Mouse (Mus musculus) B cell, adult 2 months (primary cell): ENCODE data around the gene Pla2g16.

Experiments
- DNase-seq, 2 experiments: peaks; one replicate each; pipeline ENCODE4 v3.0.0; 2022

Pla2g16 gene

GRCm38 (mm10) chr19:7566826-7567225 is 9.6 kb downstream of the Pla2g16 start:
- no peak for DNase-seq

- no peak for DNase-seq
Measured at GRCm38 (mm10) chr19:7568364-7568763, 11.1 kb downstream of the Pla2g16 start.

GRCm38 (mm10) chr19:7569650-7570049 is 12.4 kb downstream of the Pla2g16 start:
- no peak for DNase-seq

- DNase-seq = no peak
Measured at GRCm38 (mm10) chr19:7576180-7576579, 18.9 kb downstream of the Pla2g16 start.

- no peak for DNase-seq
Measured at GRCm38 (mm10) chr19:7577710-7578109, 20.5 kb downstream of the Pla2g16 start.

GRCm38 (mm10) chr19:7581042-7581441 is 23.8 kb downstream of the Pla2g16 start:
- no peak for DNase-seq

GRCm38 (mm10) chr19:7583101-7583500 is 25.8 kb downstream of the Pla2g16 start:
- no peak for DNase-seq

GRCm38 (mm10) chr19:7583599-7583998 is 26.3 kb downstream of the Pla2g16 start:
- no peak for DNase-seq

GRCm38 (mm10) chr19:7585279-7585678 is 28.0 kb downstream of the Pla2g16 start:
- no peak for DNase-seq

GRCm38 (mm10) chr19:7585764-7586163 is 28.5 kb downstream of the Pla2g16 start:
- no peak for DNase-seq

- DNase-seq = no peak
Measured at GRCm38 (mm10) chr19:7590795-7591194, 33.5 kb downstream of the Pla2g16 start.

GRCm38 (mm10) chr19:7592018-7592417 is 34.8 kb downstream of the Pla2g16 start:
- DNase-seq = no peak

- DNase-seq = no peak
Measured at GRCm38 (mm10) chr19:7595534-7595933, 38.3 kb downstream of the Pla2g16 start.

GRCm38 (mm10) chr19:7598481-7598880 is 41.2 kb downstream of the Pla2g16 start:
- no peak for DNase-seq

GRCm38 (mm10) chr19:7601551-7601950 is 44.3 kb downstream of the Pla2g16 start:
- DNase-seq = no peak

GRCm38 (mm10) chr19:7604107-7604506 is 46.8 kb downstream of the Pla2g16 start:
- no peak for DNase-seq

GRCm38 (mm10) chr19:7605013-7605412 is 47.8 kb downstream of the Pla2g16 start:
- no peak for DNase-seq

- no peak for DNase-seq
Measured at GRCm38 (mm10) chr19:7605930-7606783, 48.9 kb downstream of the Pla2g16 start.

- no peak for DNase-seq
Measured at GRCm38 (mm10) chr19:7606801-7607689, 49.8 kb downstream of the Pla2g16 start, which contains the start of gene Lgals12. Gene Lgals12, minus strand, starts transcription at chr19:7607193.

GRCm38 (mm10) chr19:7607690-7608201 is 50.5 kb downstream of the Pla2g16 start:
- no peak for DNase-seq

- DNase-seq = no peak
Measured at GRCm38 (mm10) chr19:7611942-7612757, 54.9 kb downstream of the Pla2g16 start, which contains the start of gene Hrasls5. Gene Hrasls5, plus strand, starts transcription at chr19:7612541.

- no peak for DNase-seq
Measured at GRCm38 (mm10) chr19:7613151-7613550, 55.9 kb downstream of the Pla2g16 start.
